Mouse (Mus musculus): ENCODE measurements around the gene Cntnap5a. TPM values are rescaled to one million over a fixed set of nuclear protein-coding genes. Genes with fewer than 3 reads are reported as not detected.
"Not testable (repeated sequence)": the region's sequence is repeated elsewhere in the genome, so short reads cannot be mapped to it uniquely, and the experiment has no call there.

Cntnap5a gene
- polyA plus RNA-seq, 1 experiment from 2014 or later = 0.01 TPM

- not testable (repeated sequence) for H3K27ac ChIP-seq (replicated peaks; ENCODE audit: low read depth, low read length); H3K36me3 ChIP-seq (replicated peaks; ENCODE audit: control insufficient read depth, insufficient read depth, low read depth, low read length); H3K9ac ChIP-seq (replicated peaks; ENCODE audit: low read length); ATAC-seq (replicated peaks; ENCODE audit: insufficient number of reproducible peaks, low FRiP score, low TSS enrichment, low read depth); H3K9me3 ChIP-seq (replicated peaks; ENCODE audit: control insufficient read depth, low read length); H3K27me3 ChIP-seq (ENCODE audit: control insufficient read depth, insufficient read depth, low read length); DNase-seq (ENCODE audit: low spot score); H3K4me2 ChIP-seq (ENCODE audit: low read depth, low read length); H3K4me1 ChIP-seq (ENCODE audit: control insufficient read depth, insufficient read depth, low read length); H3K4me3 ChIP-seq (ENCODE audit: low read depth, low read length)
- WGBS = 61% methylated on average over 1 of the region's 1 CpGs
These were observed 503.6 kb downstream of the Cntnap5a start for GRCm38 (mm10) chr1:116188142-116188541.

- WGBS = 79% methylated on average over 2 of the region's 2 CpGs
- no peak for DNase-seq (ENCODE audit: low spot score)
These were observed 507.7 kb downstream of the Cntnap5a start for GRCm38 (mm10) chr1:116192299-116192698.

GRCm38 (mm10) chr1:116216883-116217282, 532.3 kb downstream of the Cntnap5a start:
- ATAC-seq (replicated peaks; ENCODE audit: insufficient number of reproducible peaks, low FRiP score, low TSS enrichment, low read depth) (no peak), DNase-seq (ENCODE audit: low spot score) (no peak)
- H3K4me3 ChIP-seq (ENCODE audit: low read depth, low read length) = no peak overlapping the region
- H3K27ac ChIP-seq (replicated peaks; ENCODE audit: low read depth, low read length) = no peak overlapping the region
- H3K4me1 ChIP-seq (ENCODE audit: control insufficient read depth, insufficient read depth, low read length) = no peaks in the 10 kb centered on the region
- no peaks in the 10 kb centered on the region for H3K36me3 ChIP-seq (replicated peaks; ENCODE audit: control insufficient read depth, insufficient read depth, low read depth, low read length)
- H3K27me3 ChIP-seq (ENCODE audit: control insufficient read depth, insufficient read depth, low read length) = no peaks in the 10 kb centered on the region
- H3K4me2 ChIP-seq (ENCODE audit: low read depth, low read length) = no peak overlapping the region
- H3K9ac ChIP-seq (replicated peaks; ENCODE audit: low read length) = no peak overlapping the region
- H3K9me3 ChIP-seq (replicated peaks; ENCODE audit: control insufficient read depth, low read length) = no peaks in the 10 kb centered on the region

More at GRCm38 (mm10) chr1:116192299-116192698, 507.7 kb downstream of the Cntnap5a start:
- H3K4me3 ChIP-seq (ENCODE audit: low read depth, low read length) = no peak overlapping the region
- H3K9ac ChIP-seq (replicated peaks; ENCODE audit: low read length) = no peak overlapping the region
- no peak for ATAC-seq (replicated peaks; ENCODE audit: insufficient number of reproducible peaks, low FRiP score, low TSS enrichment, low read depth)
- H3K4me2 ChIP-seq (ENCODE audit: low read depth, low read length) = no peak overlapping the region
- H3K27me3 ChIP-seq (ENCODE audit: control insufficient read depth, insufficient read depth, low read length) = no peaks in the 10 kb centered on the region
- H3K9me3 ChIP-seq (replicated peaks; ENCODE audit: control insufficient read depth, low read length) = no peaks in the 10 kb centered on the region
- H3K4me1 ChIP-seq (ENCODE audit: control insufficient read depth, insufficient read depth, low read length) = no peaks in the 10 kb centered on the region
- H3K36me3 ChIP-seq (replicated peaks; ENCODE audit: control insufficient read depth, insufficient read depth, low read depth, low read length) = no peaks in the 10 kb centered on the region
- H3K27ac ChIP-seq (replicated peaks; ENCODE audit: low read depth, low read length) = no peak overlapping the region

- Histone ChIP-seq H3K27me3 (ENCODE audit: control insufficient read depth, insufficient read depth, low read length) (no peaks in the 10 kb centered on the region), H3K36me3 (replicated peaks; ENCODE audit: control insufficient read depth, insufficient read depth, low read depth, low read length) (no peaks in the 10 kb centered on the region), H3K4me1 (ENCODE audit: control insufficient read depth, insufficient read depth, low read length) (no peaks in the 10 kb centered on the region), H3K27ac (replicated peaks; ENCODE audit: low read depth, low read length) (no peak overlapping the region), H3K9ac (replicated peaks; ENCODE audit: low read length) (no peak overlapping the region), H3K9me3 (replicated peaks; ENCODE audit: control insufficient read depth, low read length) (no peaks in the 10 kb centered on the region), H3K4me2 (ENCODE audit: low read depth, low read length) (no peak overlapping the region), H3K4me3 (ENCODE audit: low read depth, low read length) (no peak overlapping the region)
- DNase-seq (ENCODE audit: low spot score) = no peak
- no peak for ATAC-seq (replicated peaks; ENCODE audit: insufficient number of reproducible peaks, low FRiP score, low TSS enrichment, low read depth)
These were observed 556.0 kb downstream of the Cntnap5a start for GRCm38 (mm10) chr1:116240538-116240937.

- Histone ChIP-seq H3K4me2 (ENCODE audit: low read depth, low read length) (no peak overlapping the region), H3K9me3 (replicated peaks; ENCODE audit: control insufficient read depth, low read length) (no peaks in the 10 kb centered on the region), H3K4me1 (ENCODE audit: control insufficient read depth, insufficient read depth, low read length) (no peaks in the 10 kb centered on the region), H3K27me3 (ENCODE audit: control insufficient read depth, insufficient read depth, low read length) (no peaks in the 10 kb centered on the region), H3K4me3 (ENCODE audit: low read depth, low read length) (no peak overlapping the region), H3K9ac (replicated peaks; ENCODE audit: low read length) (no peak overlapping the region), H3K27ac (replicated peaks; ENCODE audit: low read depth, low read length) (no peak overlapping the region), H3K36me3 (replicated peaks; ENCODE audit: control insufficient read depth, insufficient read depth, low read depth, low read length) (no peaks in the 10 kb centered on the region)
- ATAC-seq (replicated peaks; ENCODE audit: insufficient number of reproducible peaks, low FRiP score, low TSS enrichment, low read depth) (no peak), DNase-seq (ENCODE audit: low spot score) (no peak)
- WGBS = 76% methylated on average over 2 of the region's 2 CpGs
These were observed 559.3 kb downstream of the Cntnap5a start for GRCm38 (mm10) chr1:116243856-116244255.

- H3K9ac ChIP-seq (replicated peaks; ENCODE audit: low read length) = no peak overlapping the region
- H3K4me3 ChIP-seq (ENCODE audit: low read depth, low read length) = no peak overlapping the region
- ATAC-seq (replicated peaks; ENCODE audit: insufficient number of reproducible peaks, low FRiP score, low TSS enrichment, low read depth) (no peak), DNase-seq (ENCODE audit: low spot score) (no peak)
- H3K27ac ChIP-seq (replicated peaks; ENCODE audit: low read depth, low read length) = no peak overlapping the region
- no peaks in the 10 kb centered on the region for H3K4me1 ChIP-seq (ENCODE audit: control insufficient read depth, insufficient read depth, low read length)
- H3K36me3 ChIP-seq (replicated peaks; ENCODE audit: control insufficient read depth, insufficient read depth, low read depth, low read length) = no peaks in the 10 kb centered on the region
- no peaks in the 10 kb centered on the region for H3K9me3 ChIP-seq (replicated peaks; ENCODE audit: control insufficient read depth, low read length)
- H3K4me2 ChIP-seq (ENCODE audit: low read depth, low read length) = no peak overlapping the region
- H3K27me3 ChIP-seq (ENCODE audit: control insufficient read depth, insufficient read depth, low read length) = no peaks in the 10 kb centered on the region
These were observed 596.6 kb downstream of the Cntnap5a start for GRCm38 (mm10) chr1:116281144-116281543.

GRCm38 (mm10) chr1:116283968-116284367, 599.4 kb downstream of the Cntnap5a start:
- Histone ChIP-seq H3K36me3 (replicated peaks; ENCODE audit: control insufficient read depth, insufficient read depth, low read depth, low read length) (no peaks in the 10 kb centered on the region), H3K27me3 (ENCODE audit: control insufficient read depth, insufficient read depth, low read length) (no peaks in the 10 kb centered on the region), H3K27ac (replicated peaks; ENCODE audit: low read depth, low read length) (no peak overlapping the region), H3K9ac (replicated peaks; ENCODE audit: low read length) (no peak overlapping the region), H3K4me2 (ENCODE audit: low read depth, low read length) (no peak overlapping the region), H3K4me3 (ENCODE audit: low read depth, low read length) (no peak overlapping the region), H3K4me1 (ENCODE audit: control insufficient read depth, insufficient read depth, low read length) (no peaks in the 10 kb centered on the region), H3K9me3 (replicated peaks; ENCODE audit: control insufficient read depth, low read length) (no peaks in the 10 kb centered on the region)
- DNase-seq (ENCODE audit: low spot score) = no peak
- no peak for ATAC-seq (replicated peaks; ENCODE audit: insufficient number of reproducible peaks, low FRiP score, low TSS enrichment, low read depth)
- 55% methylated on average over 1 of the region's 1 CpGs for WGBS

GRCm38 (mm10) chr1:116306555-116306954, 622.0 kb downstream of the Cntnap5a start:
- Histone ChIP-seq H3K27me3 (ENCODE audit: control insufficient read depth, insufficient read depth, low read length) (no peaks in the 10 kb centered on the region), H3K9ac (replicated peaks; ENCODE audit: low read length) (no peak overlapping the region), H3K4me1 (ENCODE audit: control insufficient read depth, insufficient read depth, low read length) (no peaks in the 10 kb centered on the region), H3K27ac (replicated peaks; ENCODE audit: low read depth, low read length) (no peak overlapping the region), H3K9me3 (replicated peaks; ENCODE audit: control insufficient read depth, low read length) (no peaks in the 10 kb centered on the region), H3K4me3 (ENCODE audit: low read depth, low read length) (no peak overlapping the region), H3K36me3 (replicated peaks; ENCODE audit: control insufficient read depth, insufficient read depth, low read depth, low read length) (no peaks in the 10 kb centered on the region), H3K4me2 (ENCODE audit: low read depth, low read length) (no peak overlapping the region)
- no peak for ATAC-seq (replicated peaks; ENCODE audit: insufficient number of reproducible peaks, low FRiP score, low TSS enrichment, low read depth)
- no peak for DNase-seq (ENCODE audit: low spot score)
- 80% methylated on average over 3 of the region's 3 CpGs for WGBS
